Mouse (Mus musculus): ENCODE measurements around the gene Foxred2. TPM values are rescaled to one million over a fixed set of nuclear protein-coding genes. Genes with fewer than 3 reads are reported as not detected.

Gene Foxred2
- total and polyA plus RNA-seq, 3 experiments: 9.9 to 12.2 TPM; not detected in 1

- Histone ChIP-seq H3K9me3 (replicated peaks; ENCODE audit: insufficient read depth, low read length) (no peaks in the 10 kb centered on the region), H3K9ac (ENCODE audit: control insufficient read depth, low read depth, low read length, poor library complexity, severe bottlenecking) (no peak overlapping the region), H3K79me2 (ENCODE audit: control insufficient read depth, insufficient read depth, low read length, poor library complexity) (no peaks in the 10 kb centered on the region), H3K4me1 (ENCODE audit: control insufficient read depth in 1 of 2, insufficient read depth in 2 of 2, low read length in 2 of 2) (no peaks in the 10 kb centered on the region), H3K4me3 (ENCODE audit: control insufficient read depth in 1 of 2, insufficient read depth in 1 of 2, low read depth in 2 of 2, low read length in 2 of 2) (no peak overlapping the region), H3K36me3 (ENCODE audit: control insufficient read depth in 1 of 2, insufficient read depth in 2 of 2, low read length in 2 of 2) (no peaks in the 10 kb centered on the region), H3K27ac (ENCODE audit: control insufficient read depth, low read depth, low read length) (no peak overlapping the region), H3K27me3 (ENCODE audit: control insufficient read depth in 1 of 2, insufficient read depth in 2 of 2, low read length in 2 of 2) (no peaks in the 10 kb centered on the region)
- TF ChIP-seq ZC3H11A (IDR thresholded peaks at IDR 0.05; ENCODE audit: low read depth, low read length) (no peak), CTCF (IDR thresholded peaks at IDR 0.05 in 2 of 3, conservative IDR thresholded peaks at IDR 0.05 in 1 of 3; ENCODE audit: control insufficient read depth in 1 of 3, insufficient read depth in 1 of 3, low read depth in 2 of 3, low read length in 3 of 3, poor library complexity in 1 of 3, severe bottlenecking in 1 of 3) (no peak), ZNF384 (IDR thresholded peaks at IDR 0.05; ENCODE audit: low read depth, low read length) (no peak), SIN3A (IDR thresholded peaks at IDR 0.05; ENCODE audit: low read length) (no peak), USF2 (IDR thresholded peaks at IDR 0.05; ENCODE audit: borderline replicate concordance in 1 of 2, insufficient read depth in 1 of 2, low read depth in 1 of 2, low read length in 2 of 2) (no peak), JUND (IDR thresholded peaks at IDR 0.05; ENCODE audit: low read depth, low read length) (no peak), TBP (IDR thresholded peaks at IDR 0.05; ENCODE audit: low read depth, low read length) (no peak), KAT2A (conservative IDR thresholded peaks at IDR 0.05; ENCODE audit: low read depth, low read length) (no peak), ETS1 (IDR thresholded peaks at IDR 0.05; ENCODE audit: low read depth, low read length) (no peak), RAD21 (IDR thresholded peaks at IDR 0.05; ENCODE audit: low read depth, low read length) (no peak), TCF12 (IDR thresholded peaks at IDR 0.05; ENCODE audit: low read depth, low read length) (no peak), NRF1 (IDR thresholded peaks at IDR 0.05; ENCODE audit: insufficient read depth, low read depth, low read length, poor library complexity, severe bottlenecking) (no peak)
- no peak for DNase-seq (ENCODE audit: low read depth, low spot score)
Measured at GRCm38 (mm10) chr15:77893292-77893691, 63.2 kb downstream of the Foxred2 start.

GRCm38 (mm10) chr15:77892420-77892819 is 64.1 kb downstream of the Foxred2 start:
- DNase-seq (ENCODE audit: low read depth, low spot score): no peak
- H3K9me3 ChIP-seq (replicated peaks; ENCODE audit: insufficient read depth, low read length): no peaks in the 10 kb centered on the region
- no peak overlapping the region for H3K27ac ChIP-seq (ENCODE audit: control insufficient read depth, low read depth, low read length)
- H3K36me3 ChIP-seq (ENCODE audit: control insufficient read depth in 1 of 2, insufficient read depth in 2 of 2, low read length in 2 of 2): no peaks in the 10 kb centered on the region; a peak in 2 of 4 replicates
- TF ChIP-seq ETS1 (IDR thresholded peaks at IDR 0.05; ENCODE audit: low read depth, low read length) (no peak), GABPA (IDR thresholded peaks at IDR 0.05; ENCODE audit: low read depth, low read length) (no peak), ZNF384 (IDR thresholded peaks at IDR 0.05; ENCODE audit: low read depth, low read length) (no peak), NRF1 (IDR thresholded peaks at IDR 0.05; ENCODE audit: insufficient read depth, low read depth, low read length, poor library complexity, severe bottlenecking) (no peak), CHD1 (IDR thresholded peaks at IDR 0.05; ENCODE audit: low read depth, low read length) (no peak), ZC3H11A (IDR thresholded peaks at IDR 0.05; ENCODE audit: low read depth, low read length) (no peak), HCFC1 (IDR thresholded peaks at IDR 0.05; ENCODE audit: low read depth, low read length) (no peak), MXI1 (IDR thresholded peaks at IDR 0.05; ENCODE audit: low read depth, low read length) (no peak), POLR2A (IDR thresholded peaks at IDR 0.05; ENCODE audit: control insufficient read depth in 1 of 2, insufficient read depth in 1 of 2, low read depth in 1 of 2, low read length in 2 of 2, poor library complexity in 1 of 2) (no peak), MAZ (IDR thresholded peaks at IDR 0.05; ENCODE audit: low read depth, low read length) (no peak), ELF1 (IDR thresholded peaks at IDR 0.05; ENCODE audit: low read depth, low read length) (no peak), ZKSCAN1 (IDR thresholded peaks at IDR 0.05; ENCODE audit: low read depth, low read length) (no peak), CTCF (IDR thresholded peaks at IDR 0.05 in 2 of 3, conservative IDR thresholded peaks at IDR 0.05 in 1 of 3; ENCODE audit: control insufficient read depth in 1 of 3, insufficient read depth in 1 of 3, low read depth in 2 of 3, low read length in 3 of 3, poor library complexity in 1 of 3, severe bottlenecking in 1 of 3) (no peak), POLR2AphosphoS2 (IDR thresholded peaks at IDR 0.05; ENCODE audit: low read length) (no peak), KAT2A (conservative IDR thresholded peaks at IDR 0.05; ENCODE audit: low read depth, low read length) (no peak), MYB (IDR thresholded peaks at IDR 0.05; ENCODE audit: low read depth, low read length) (no peak), GATA1 (IDR thresholded peaks at IDR 0.05; ENCODE audit: low read depth, low read length) (no peak), RAD21 (IDR thresholded peaks at IDR 0.05; ENCODE audit: low read depth, low read length) (no peak)
- H3K4me1 ChIP-seq (ENCODE audit: control insufficient read depth in 1 of 2, insufficient read depth in 2 of 2, low read length in 2 of 2): peaks cover 0 to 3% of the 10 kb centered on the region in 2 experiments; a peak in 1 of 4 replicates
- no peaks in the 10 kb centered on the region for H3K79me2 ChIP-seq (ENCODE audit: control insufficient read depth, insufficient read depth, low read length, poor library complexity)
- no peak overlapping the region for H3K9ac ChIP-seq (ENCODE audit: control insufficient read depth, low read depth, low read length, poor library complexity, severe bottlenecking)
- H3K4me3 ChIP-seq (ENCODE audit: control insufficient read depth in 1 of 2, insufficient read depth in 1 of 2, low read depth in 2 of 2, low read length in 2 of 2): no peak overlapping the region
- H3K27me3 ChIP-seq (ENCODE audit: control insufficient read depth in 1 of 2, insufficient read depth in 2 of 2, low read length in 2 of 2): no peaks in the 10 kb centered on the region
